Mouse (Mus musculus) small intestine, adult 2 months (tissue): ENCODE results near the gene Dach1.

Experiments used
- CTCF ChIP-seq: fragments of 200-500 bp; IDR thresholded peaks from 2 replicates; pipeline ENCODE4 v1.5.1; 2012; ENCODE audit warnings: low read depth, mild to moderate bottlenecking, control low read depth, inconsistent platforms, low read length, moderate library complexity, mixed read lengths; ENCODE audit not compliant: insufficient replicate concordance, insufficient read length; ENCODE audit errors: extremely low read depth
- POLR2A ChIP-seq: fragments of 200-500 bp; IDR thresholded peaks from 2 replicates; pipeline ENCODE4 v1.6.1; 2012; ENCODE audit warnings: low read depth, mild to moderate bottlenecking, control low read depth, inconsistent platforms, low read length, moderate library complexity

DNA sequence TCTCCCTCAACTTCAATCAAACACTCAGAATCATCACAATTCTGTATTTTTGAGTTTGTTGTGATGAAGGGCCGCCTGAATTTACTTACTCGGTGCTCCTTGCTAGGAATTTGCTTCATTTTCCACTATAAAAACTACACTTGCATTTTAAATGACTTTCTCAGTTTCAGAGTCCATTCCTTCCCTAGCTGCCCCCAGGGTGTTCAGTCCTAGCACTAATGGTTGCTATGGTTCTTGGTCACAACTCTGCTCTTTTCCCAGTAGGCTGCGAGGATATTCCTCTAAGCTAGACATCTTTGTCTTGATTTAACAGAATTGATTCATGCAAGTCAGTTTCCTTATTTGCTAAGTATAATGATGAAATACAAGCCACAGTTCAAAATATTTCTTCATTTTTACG lies 319.1 kb downstream of the Dach1 start:
- TF ChIP-seq CTCF = no peak
- TF ChIP-seq POLR2A = no peak
